Mouse (Mus musculus): Measurements from ENCODE around the gene Emid1.

GRCm38 (mm10) chr11:5103986-5104509 lies 48.0 kb downstream of the Emid1 start:
- TF ChIP-seq CTCF (IDR thresholded peaks at IDR 0.05; ENCODE audit: borderline replicate concordance, control insufficient read depth, extremely low read depth, insufficient read depth, low read length, poor library complexity) (no peak), POLR2A (IDR thresholded peaks at IDR 0.05; ENCODE audit: control insufficient read depth, extremely low read depth, insufficient read depth, low read length, poor library complexity) (no peak)
